Mouse (Mus musculus): Measurements from ENCODE around the gene Igsf8. TPM values are rescaled to one million over a fixed set of nuclear protein-coding genes. Genes with fewer than 3 reads are reported as not detected.
A peak's percentile ranks its signal among the peaks of the same experiment; 100 is the strongest.

The Igsf8 gene
- polyA plus RNA-seq, 1 experiment from 2014 or later, result 46.9 TPM

GRCm38 (mm10) chr1:172295751-172296197 lies 34.3 kb downstream of the Igsf8 start:
- Histone ChIP-seq H3K36me3 (no peaks in the 10 kb centered on the region), H3K27me3 (no peaks in the 10 kb centered on the region), H3K9me3 (no peaks in the 10 kb centered on the region), H3K4me2 (peak overlapping the region; percentile 9; the same call in 1 of the 2 replicates), H3K27ac (peak overlapping the region; percentile 72), H3K4me1 (peaks cover 36% of the 10 kb centered on the region), H3K9ac (no peak overlapping the region), H3K4me3 (no peak overlapping the region)
- WGBS, result 41% methylated on average over 4 of the region's 4 CpGs
- ATAC-seq (ENCODE audit: insufficient number of reproducible peaks, insufficient read depth, low FRiP score, low TSS enrichment, low read depth), result no peak

- ATAC-seq (ENCODE audit: insufficient number of reproducible peaks, insufficient read depth, low FRiP score, low TSS enrichment, low read depth), result no peak
- H3K9ac ChIP-seq, result peak overlapping the region; percentile 57
- H3K27me3 ChIP-seq, result no peaks in the 10 kb centered on the region
- H3K4me3 ChIP-seq, result peak overlapping the region; percentile 29
- H3K36me3 ChIP-seq, result no peaks in the 10 kb centered on the region
- H3K27ac ChIP-seq, result 0 out of 2 replicates have a peak overlapping the region, but pooled peaks have one; percentile 55
- peaks cover 46% of the 10 kb centered on the region for H3K4me1 ChIP-seq
- 81% methylated on average over 6 of the region's 6 CpGs for WGBS
- H3K4me2 ChIP-seq, result peak overlapping the region; percentile 54
- no peaks in the 10 kb centered on the region for H3K9me3 ChIP-seq
These were observed 35.5 kb downstream of the Igsf8 start for GRCm38 (mm10) chr1:172296816-172297510.

GRCm38 (mm10) chr1:172297611-172298537 lies 36.4 kb downstream of the Igsf8 start, which contains the start of gene Atp1a2:
TSS of gene Atp1a2 (minus strand) at chr1:172298064.
- H3K4me3 ChIP-seq, result peak within 1 kb of the TSS; percentile 29
- no peaks in the 10 kb centered on the region for H3K27me3 ChIP-seq
- peaks cover 49% of the 10 kb centered on the region for H3K4me1 ChIP-seq
- H3K9me3 ChIP-seq, result no peaks in the 10 kb centered on the region
- peak within 1 kb of the TSS; percentile 55 for H3K27ac ChIP-seq
- H3K36me3 ChIP-seq, result no peaks in the 10 kb centered on the region
- 7% methylated on average over 16 of the region's 16 CpGs for WGBS
- ATAC-seq (ENCODE audit: insufficient number of reproducible peaks, insufficient read depth, low FRiP score, low TSS enrichment, low read depth), result no peak; the same call in 1 of the 2 replicates
- H3K4me2 ChIP-seq, result peak within 1 kb of the TSS; percentile 54
- H3K9ac ChIP-seq, result peak within 1 kb of the TSS; percentile 57

GRCm38 (mm10) chr1:172299528-172299927 lies 38.1 kb downstream of the Igsf8 start:
- WGBS, result 53% methylated on average over 7 of the region's 7 CpGs
- Histone ChIP-seq H3K4me1 (peaks cover 49% of the 10 kb centered on the region), H3K9ac (no peak overlapping the region), H3K4me3 (no peak overlapping the region), H3K36me3 (no peaks in the 10 kb centered on the region), H3K27ac (no peak overlapping the region), H3K9me3 (no peaks in the 10 kb centered on the region), H3K4me2 (no peak overlapping the region), H3K27me3 (no peaks in the 10 kb centered on the region)
- no peak for ATAC-seq (ENCODE audit: insufficient number of reproducible peaks, insufficient read depth, low FRiP score, low TSS enrichment, low read depth)

GRCm38 (mm10) chr1:172300247-172300646 lies 38.8 kb downstream of the Igsf8 start:
- 66% methylated on average over 5 of the region's 5 CpGs for WGBS
- H3K9ac ChIP-seq, result no peak overlapping the region
- no peaks in the 10 kb centered on the region for H3K36me3 ChIP-seq
- H3K4me3 ChIP-seq, result no peak overlapping the region
- ATAC-seq (ENCODE audit: insufficient number of reproducible peaks, insufficient read depth, low FRiP score, low TSS enrichment, low read depth), result no peak
- peaks cover 46% of the 10 kb centered on the region for H3K4me1 ChIP-seq
- no peak overlapping the region for H3K4me2 ChIP-seq
- no peak overlapping the region for H3K27ac ChIP-seq
- H3K9me3 ChIP-seq, result no peaks in the 10 kb centered on the region
- no peaks in the 10 kb centered on the region for H3K27me3 ChIP-seq

GRCm38 (mm10) chr1:172301180-172301579 lies 39.7 kb downstream of the Igsf8 start:
- H3K4me1 ChIP-seq, result peaks cover 37% of the 10 kb centered on the region
- ATAC-seq (ENCODE audit: insufficient number of reproducible peaks, insufficient read depth, low FRiP score, low TSS enrichment, low read depth), result no peak

GRCm38 (mm10) chr1:172302311-172302710 lies 40.9 kb downstream of the Igsf8 start:
- no peaks in the 10 kb centered on the region for H3K36me3 ChIP-seq
- no peak overlapping the region for H3K4me3 ChIP-seq
- H3K4me2 ChIP-seq, result no peak overlapping the region
- no peak overlapping the region for H3K9ac ChIP-seq
- H3K27ac ChIP-seq, result no peak overlapping the region
- ATAC-seq (ENCODE audit: insufficient number of reproducible peaks, insufficient read depth, low FRiP score, low TSS enrichment, low read depth), result no peak
- H3K4me1 ChIP-seq, result peaks cover 25% of the 10 kb centered on the region
- H3K27me3 ChIP-seq, result no peaks in the 10 kb centered on the region
- H3K9me3 ChIP-seq, result no peaks in the 10 kb centered on the region
- 48% methylated on average over 3 of the region's 3 CpGs for WGBS

More at GRCm38 (mm10) chr1:172301180-172301579, 39.7 kb downstream of the Igsf8 start:
- 48% methylated on average over 12 of the region's 12 CpGs for WGBS
- Histone ChIP-seq H3K36me3 (no peaks in the 10 kb centered on the region), H3K27ac (no peak overlapping the region), H3K4me3 (no peak overlapping the region), H3K4me2 (no peak overlapping the region), H3K9ac (no peak overlapping the region), H3K9me3 (no peaks in the 10 kb centered on the region), H3K27me3 (no peaks in the 10 kb centered on the region)

GRCm38 (mm10) chr1:172302851-172303250 lies 41.4 kb downstream of the Igsf8 start:
- no peaks in the 10 kb centered on the region for H3K9me3 ChIP-seq
- no peaks in the 10 kb centered on the region for H3K36me3 ChIP-seq
- H3K9ac ChIP-seq, result no peak overlapping the region
- no peaks in the 10 kb centered on the region for H3K27me3 ChIP-seq
- ATAC-seq (ENCODE audit: insufficient number of reproducible peaks, insufficient read depth, low FRiP score, low TSS enrichment, low read depth), result no peak
- H3K27ac ChIP-seq, result no peak overlapping the region
- H3K4me2 ChIP-seq, result no peak overlapping the region
- H3K4me3 ChIP-seq, result no peak overlapping the region
- 18% methylated on average over 6 of the region's 6 CpGs for WGBS
- H3K4me1 ChIP-seq, result peaks cover 20% of the 10 kb centered on the region

- WGBS, result 78% methylated on average over 6 of the region's 6 CpGs
These were observed 43.0 kb downstream of the Igsf8 start for GRCm38 (mm10) chr1:172304443-172304842.

GRCm38 (mm10) chr1:172305153-172305552 lies 43.7 kb downstream of the Igsf8 start:
- no peak overlapping the region for H3K27ac ChIP-seq
- peaks cover 23% of the 10 kb centered on the region for H3K4me1 ChIP-seq
- H3K4me2 ChIP-seq, result no peak overlapping the region
- 93% methylated on average over 2 of the region's 2 CpGs for WGBS
- H3K36me3 ChIP-seq, result no peaks in the 10 kb centered on the region
- ATAC-seq (ENCODE audit: insufficient number of reproducible peaks, insufficient read depth, low FRiP score, low TSS enrichment, low read depth), result no peak
- no peak overlapping the region for H3K9ac ChIP-seq
- no peak overlapping the region for H3K4me3 ChIP-seq
- no peaks in the 10 kb centered on the region for H3K27me3 ChIP-seq
- H3K9me3 ChIP-seq, result no peaks in the 10 kb centered on the region

More at GRCm38 (mm10) chr1:172304443-172304842, 43.0 kb downstream of the Igsf8 start:
- no peak overlapping the region for H3K4me2 ChIP-seq
- no peak overlapping the region for H3K4me3 ChIP-seq
- H3K9me3 ChIP-seq, result no peaks in the 10 kb centered on the region
- ATAC-seq (ENCODE audit: insufficient number of reproducible peaks, insufficient read depth, low FRiP score, low TSS enrichment, low read depth), result no peak
- no peaks in the 10 kb centered on the region for H3K36me3 ChIP-seq
- H3K27ac ChIP-seq, result no peak overlapping the region
- peaks cover 16% of the 10 kb centered on the region for H3K4me1 ChIP-seq
- H3K27me3 ChIP-seq, result no peaks in the 10 kb centered on the region
- no peak overlapping the region for H3K9ac ChIP-seq

- H3K36me3 ChIP-seq, result no peaks in the 10 kb centered on the region
- H3K9ac ChIP-seq, result no peak overlapping the region
- no peak overlapping the region for H3K4me2 ChIP-seq
- H3K9me3 ChIP-seq, result no peaks in the 10 kb centered on the region
- no peak overlapping the region for H3K27ac ChIP-seq
- no peaks in the 10 kb centered on the region for H3K27me3 ChIP-seq
- ATAC-seq (ENCODE audit: insufficient number of reproducible peaks, insufficient read depth, low FRiP score, low TSS enrichment, low read depth), result no peak
- WGBS, result 76% methylated on average over 3 of the region's 3 CpGs
- H3K4me3 ChIP-seq, result no peak overlapping the region
- H3K4me1 ChIP-seq, result peaks cover 28% of the 10 kb centered on the region
These were observed 44.2 kb downstream of the Igsf8 start for GRCm38 (mm10) chr1:172305635-172306034.
